Mouse (Mus musculus) CH12.LX (cell line): ENCODE measurements around the gene Dcps.

ENCODE experiments used
- BHLHE40 ChIP-seq: IDR thresholded peaks from 2 replicates; pipeline ENCODE4 v1.6.1; 2011; ENCODE audit warnings: mild to moderate bottlenecking, low read depth, low read length, improper control_type of control experiment
- CTCF ChIP-seq, 2 experiments: IDR thresholded peaks in 1 of 2; conservative IDR thresholded peaks in 1 of 2; 2 replicates each; pipeline ENCODE4 v1.5.1; 2011 to 2012; ENCODE audit warnings: low read depth in 2 of 2, low read length in 2 of 2, improper control_type of control experiment in 1 of 2, inconsistent platforms in 1 of 2, mild to moderate bottlenecking in 1 of 2, moderate library complexity in 1 of 2
- E2F4 ChIP-seq: IDR thresholded peaks from 2 replicates; pipeline ENCODE4 v1.6.1; 2011; ENCODE audit warnings: low read depth, low read length, improper control_type of control experiment; ENCODE audit not compliant: insufficient replicate concordance
- MAX ChIP-seq: IDR thresholded peaks from 2 replicates; pipeline ENCODE4 v1.6.1; 2011; ENCODE audit warnings: low read length, improper control_type of control experiment
- POLR2A ChIP-seq: IDR thresholded peaks from 2 replicates; pipeline ENCODE4 v1.6.1; 2011; ENCODE audit warnings: low read depth, mild to moderate bottlenecking, improper control_type of control experiment, low read length
- POLR2AphosphoS2 ChIP-seq: IDR thresholded peaks from 2 replicates; pipeline ENCODE4 v1.6.1; 2011; ENCODE audit warnings: low read depth, low read length, improper control_type of control experiment
- TCF12 ChIP-seq: IDR thresholded peaks from 2 replicates; pipeline ENCODE4 v1.6.1; 2014; ENCODE audit warnings: low read depth, mild to moderate bottlenecking, inconsistent platforms, low read length, improper control_type of control experiment

DNA sequence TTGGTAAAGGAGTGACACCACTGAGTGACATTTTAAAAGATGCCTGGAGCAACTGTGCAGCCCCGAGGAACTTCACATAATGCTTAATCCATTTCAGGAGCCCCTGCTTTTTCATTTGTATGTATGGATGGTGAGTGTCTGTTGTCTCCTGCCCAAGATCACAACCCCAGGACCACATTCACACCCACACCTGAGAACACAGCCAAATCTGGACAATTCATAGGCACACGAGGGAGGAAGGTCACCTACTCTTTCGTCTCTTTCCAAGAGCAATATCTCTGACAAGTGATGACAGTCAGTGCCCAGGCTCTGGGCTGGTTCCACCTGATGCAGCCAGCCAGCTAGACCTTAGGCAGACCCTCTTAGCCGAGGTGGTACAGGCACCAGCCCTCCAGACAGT, 71.2 kb downstream of the Dcps start:
- TF ChIP-seq POLR2A, result no peak
- TF ChIP-seq TCF12, result no peak
- TF ChIP-seq POLR2AphosphoS2, result no peak
- TF ChIP-seq E2F4, result no peak
- TF ChIP-seq BHLHE40, result no peak
- no peak for TF ChIP-seq CTCF (conservative IDR thresholded peaks at IDR 0.05 in 1 of 2, IDR thresholded peaks at IDR 0.05 in 1 of 2; ENCODE audit: low read depth in 2 of 2, low read length in 2 of 2)
- no peak for TF ChIP-seq MAX
